In the genomic region with DNA sequence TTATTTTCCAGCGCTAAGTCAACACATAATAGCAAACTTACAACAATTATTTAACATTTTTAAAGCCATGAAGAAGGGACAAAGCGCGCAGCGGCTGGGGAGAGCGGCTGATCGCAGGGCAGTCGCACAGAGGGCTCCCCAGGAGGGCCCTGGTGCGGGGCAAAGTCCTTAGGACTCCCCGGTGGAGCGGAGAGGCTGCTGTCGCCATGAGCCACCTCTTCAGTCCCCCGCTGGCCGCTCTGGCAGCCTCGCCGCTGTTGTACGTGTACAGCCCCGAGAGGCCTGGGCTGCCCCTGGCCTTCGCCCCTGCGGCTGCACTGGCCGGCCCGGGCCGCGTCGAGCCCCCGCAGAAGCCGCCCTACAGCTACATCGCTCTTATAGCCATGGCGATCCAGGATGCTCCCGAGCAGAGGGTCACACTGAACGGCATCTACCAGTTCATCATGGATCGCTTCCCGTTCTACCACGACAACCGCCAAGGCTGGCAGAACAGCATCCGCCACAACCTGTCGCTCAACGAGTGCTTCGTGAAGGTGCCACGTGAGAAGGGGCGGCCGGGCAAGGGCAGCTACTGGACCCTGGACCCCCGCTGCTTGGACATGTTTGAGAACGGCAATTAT, we compare ENCODE assay signal across 11 mouse cellular contexts. TPM values are rescaled to one million over a fixed set of nuclear protein-coding genes. Genes with fewer than 3 reads are reported as not detected.
DNase-seq lines count a peak whose midpoint lies in the region; ATAC-seq lines count a peak whose summit lies in the region.
"Had no signal": no experiment of that assay in that cellular context is flagged by ENCODE, and none has a peak within 500 bp of the region (broad histone marks: within the 10 kb centered on the region; RNA-seq: fewer than 3 reads in every experiment).

A gene (plus strand): TSS at position 185 of the 620 bp plus-strand sequence.

- no peaks in the 10 kb centered on the region for H3K9me3 ChIP-seq in embryonic facial prominence, embryonic 15.5 days (replicated peaks)
- H3K9me3 ChIP-seq in intestine, embryonic 15.5 days, result no peaks in the 10 kb centered on the region
- 0 out of 2 replicates have a peak, but pooled peaks cover 3% of the 10 kb centered on the region for H3K9me3 ChIP-seq in neural tube, embryonic 12.5 days

- H3K27me3 ChIP-seq in embryonic facial prominence, embryonic 15.5 days, result peaks cover 96% of the 10 kb centered on the region
- peaks cover 81% of the 10 kb centered on the region for H3K27me3 ChIP-seq in intestine, embryonic 15.5 days (replicated peaks)
- H3K27me3 ChIP-seq in neural tube, embryonic 12.5 days (replicated peaks), result peaks cover 94% of the 10 kb centered on the region

- WGBS in embryonic facial prominence, embryonic 15.5 days, result 3% methylated on average over 43 of the region's 43 CpGs
- 2% methylated on average over 43 of the region's 43 CpGs for WGBS in intestine, embryonic 15.5 days
- 1% methylated on average over 43 of the region's 43 CpGs for WGBS in neural tube, embryonic 12.5 days

- peak within 1 kb of the TSS; percentile 30 for H3K4me2 ChIP-seq in embryonic facial prominence, embryonic 15.5 days (replicated peaks)
- peak within 1 kb of the TSS; percentile 62 for H3K4me2 ChIP-seq in intestine, embryonic 15.5 days (replicated peaks)
- peak within 1 kb of the TSS; percentile 46 for H3K4me2 ChIP-seq in neural tube, embryonic 12.5 days (replicated peaks)

- ATAC-seq in embryonic facial prominence, embryonic 15.5 days (ENCODE audit: insufficient number of reproducible peaks, low FRiP score, low TSS enrichment, low read depth), result no peak
- ATAC-seq in intestine, embryonic 15.5 days, result peak; percentile 24
- no peak for ATAC-seq in neural tube, embryonic 12.5 days (ENCODE audit: low FRiP score, low read depth)
- no peak for ATAC-seq in inflammation-experienced regulatory T-cells, adult 6 months
- ATAC-seq: Patski had no signal

- H3K4me1 ChIP-seq in embryonic facial prominence, embryonic 15.5 days, result peaks cover 37% of the 10 kb centered on the region
- peaks cover 27% of the 10 kb centered on the region for H3K4me1 ChIP-seq in intestine, embryonic 15.5 days (replicated peaks)
- H3K4me1 ChIP-seq in neural tube, embryonic 12.5 days, result peaks cover 17% of the 10 kb centered on the region

- H3K9ac ChIP-seq in embryonic facial prominence, embryonic 15.5 days, result no peak within 1 kb of the TSS
- peak within 1 kb of the TSS; percentile 46 for H3K9ac ChIP-seq in intestine, embryonic 15.5 days
- peak within 1 kb of the TSS; percentile 26; the same call in 1 of the 2 replicates for H3K9ac ChIP-seq in neural tube, embryonic 12.5 days

- H3K36me3 ChIP-seq in embryonic facial prominence, embryonic 15.5 days, result no peaks in the 10 kb centered on the region
- H3K36me3 ChIP-seq in intestine, embryonic 15.5 days, result no peaks in the 10 kb centered on the region
- no peaks in the 10 kb centered on the region for H3K36me3 ChIP-seq in neural tube, embryonic 12.5 days

- peak within 1 kb of the TSS; percentile 14 for H3K4me3 ChIP-seq in embryonic facial prominence, embryonic 15.5 days (replicated peaks)
- peak within 1 kb of the TSS; percentile 43 for H3K4me3 ChIP-seq in intestine, embryonic 15.5 days (replicated peaks)
- peak within 1 kb of the TSS; percentile 8 for H3K4me3 ChIP-seq in neural tube, embryonic 12.5 days

- H3K27ac ChIP-seq in embryonic facial prominence, embryonic 15.5 days (replicated peaks), result no peak within 1 kb of the TSS
- peak within 1 kb of the TSS; percentile 83 for H3K27ac ChIP-seq in intestine, embryonic 15.5 days
- H3K27ac ChIP-seq in neural tube, embryonic 12.5 days, result no peak within 1 kb of the TSS

- peak; percentile 59 for DNase-seq in kidney, postnatal 10 days
- no peak for DNase-seq in kidney, adult 18-20 months
- DNase-seq in ovary, adult 18-20 months (ENCODE audit: low spot score), result no peak
- DNase-seq in left cerebral cortex, adult 8-10 months (ENCODE audit: low spot score in 2 of 2), result no peak
- DNase-seq: layer of hippocampus, adult 9-11 months; thymus, postnatal 4 days had no signal

RNA-seq across cellular contexts. Expression of the gene that starts here (rescaled TPM):
- 0.25 and 0.31 TPM in 2 replicates for polyA plus RNA-seq in embryonic facial prominence, embryonic 15.5 days (2015; fragmentation: Nextera tagmentation; extraction: Ambion mirVana)
- 9.0 and 9.3 TPM in 2 replicates for polyA plus RNA-seq in intestine, embryonic 15.5 days (2015; fragmentation: Nextera tagmentation; extraction: Ambion mirVana)
- polyA plus RNA-seq in neural tube, embryonic 12.5 days (2016; fragmentation: Nextera tagmentation; extraction: Ambion mirVana), result 1.1 and 1.6 TPM in 2 replicates
- polyA plus RNA-seq in inflammation-experienced regulatory T-cells, adult 6 months (2017; shearing (Covaris generic)), result not detected
- total RNA-seq in left cerebral cortex, adult 8-10 months (2022), result under 1 TPM; 0.13 to 0.34 (median 0.15) TPM
